Mouse (Mus musculus): ENCODE data around the gene Arhgef33. TPM values are rescaled to one million over a fixed set of nuclear protein-coding genes. Genes with fewer than 3 reads are reported as not detected.
"Not testable (repeated sequence)": the region's sequence is repeated elsewhere in the genome, so short reads cannot be mapped to it uniquely, and the experiment has no call there.

Gene Arhgef33
- polyA plus RNA-seq (2016; fragmentation: Nextera tagmentation; extraction: Ambion mirVana), result 1.1 and 1.5 TPM in 2 replicates

GRCm38 (mm10) chr17:80307251-80307650 is at the start of gene Arhgef33:
Gene Arhgef33, plus strand, starts transcription at chr17:80307407.
- Histone ChIP-seq H3K27ac (replicated peaks) (no peak within 1 kb of the TSS), H3K27me3 (no peaks in the 10 kb centered on the region), H3K4me2 (replicated peaks) (no peak within 1 kb of the TSS), H3K36me3 (no peaks in the 10 kb centered on the region), H3K4me3 (no peak within 1 kb of the TSS), H3K4me1 (peaks cover 6% of the 10 kb centered on the region), H3K9ac (replicated peaks) (no peak within 1 kb of the TSS), H3K9me3 (no peaks in the 10 kb centered on the region)
- WGBS, result 86% methylated on average over 1 of the region's 1 CpGs
- ATAC-seq (ENCODE audit: low FRiP score, low read depth), result no peak

DNA sequence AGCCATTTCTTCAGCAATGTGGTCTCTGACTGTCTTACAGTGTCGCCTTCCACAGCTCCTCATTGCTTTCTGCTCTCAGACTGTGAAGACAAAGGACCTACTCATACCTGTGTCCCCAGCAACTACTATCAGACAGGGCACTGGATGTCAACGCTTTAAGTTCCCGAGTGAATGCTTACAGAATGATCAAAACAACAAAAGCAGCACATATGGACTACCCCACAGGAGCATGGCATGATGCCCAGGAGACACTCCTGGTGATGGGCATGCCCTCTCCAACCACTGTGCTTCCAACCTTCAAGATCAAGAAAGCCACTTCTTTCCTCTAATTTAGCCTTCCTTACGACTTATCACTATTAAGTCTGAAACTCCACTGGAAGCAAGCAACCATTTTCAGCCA is 40.1 kb upstream of the Arhgef33 start:
- H3K4me1 ChIP-seq, result no peaks in the 10 kb centered on the region
- peaks cover 84% of the 10 kb centered on the region for H3K36me3 ChIP-seq
- H3K4me2 ChIP-seq (replicated peaks), result no peak overlapping the region
- no peak overlapping the region for H3K9ac ChIP-seq (replicated peaks)
- no peak for ATAC-seq (ENCODE audit: low FRiP score, low read depth)
- no peak overlapping the region for H3K27ac ChIP-seq (replicated peaks)
- no peaks in the 10 kb centered on the region for H3K27me3 ChIP-seq
- H3K4me3 ChIP-seq, result no peak overlapping the region
- no peaks in the 10 kb centered on the region for H3K9me3 ChIP-seq
- WGBS, result 92% methylated on average over 4 of the region's 4 CpGs

DNA sequence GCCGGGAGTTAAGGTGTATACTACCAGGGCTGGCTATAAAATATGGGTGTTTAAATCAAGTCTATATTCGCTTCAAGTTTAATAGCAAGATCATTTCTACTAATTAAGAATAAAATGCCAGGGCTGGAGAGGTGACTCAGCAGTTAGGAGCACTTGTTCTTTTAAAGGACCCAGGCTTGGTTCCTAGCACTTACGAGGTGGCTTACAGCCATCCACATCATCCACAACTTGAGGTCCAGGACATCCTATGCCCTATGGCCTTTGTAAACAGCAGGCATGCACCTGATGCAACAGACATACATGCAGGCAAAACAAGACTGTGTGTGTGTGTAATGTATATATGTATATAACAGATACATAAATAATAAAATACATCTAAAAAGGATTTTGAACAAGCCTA is 39.1 kb upstream of the Arhgef33 start:
- ATAC-seq (ENCODE audit: low FRiP score, low read depth), result no peak
- Histone ChIP-seq H3K4me3 (no peak overlapping the region), H3K27me3 (no peaks in the 10 kb centered on the region), H3K9me3 (no peaks in the 10 kb centered on the region), H3K4me2 (replicated peaks) (no peak overlapping the region), H3K9ac (replicated peaks) (no peak overlapping the region), H3K36me3 (peaks cover 85% of the 10 kb centered on the region), H3K27ac (replicated peaks) (no peak overlapping the region), H3K4me1 (no peaks in the 10 kb centered on the region)
- 95% methylated on average over 3 of the region's 3 CpGs for WGBS

GRCm38 (mm10) chr17:80270622-80271021 is 36.6 kb upstream of the Arhgef33 start:
- not testable (repeated sequence) for H3K27me3 ChIP-seq; H3K4me1 ChIP-seq; ATAC-seq (ENCODE audit: low FRiP score, low read depth); H3K4me2 ChIP-seq (replicated peaks); H3K27ac ChIP-seq (replicated peaks); H3K9ac ChIP-seq (replicated peaks); H3K4me3 ChIP-seq; H3K9me3 ChIP-seq
- WGBS, result 96% methylated on average over 7 of the region's 7 CpGs
- H3K36me3 ChIP-seq, result peaks cover 85% of the 10 kb centered on the region

GRCm38 (mm10) chr17:80278255-80278654 is 29.0 kb upstream of the Arhgef33 start:
- Histone ChIP-seq H3K4me2 (replicated peaks) (no peak overlapping the region), H3K27me3 (no peaks in the 10 kb centered on the region), H3K36me3 (peaks cover 60% of the 10 kb centered on the region), H3K9me3 (no peaks in the 10 kb centered on the region), H3K9ac (replicated peaks) (no peak overlapping the region), H3K4me3 (no peak overlapping the region), H3K4me1 (no peaks in the 10 kb centered on the region), H3K27ac (replicated peaks) (no peak overlapping the region)
- ATAC-seq (ENCODE audit: low FRiP score, low read depth), result no peak
- WGBS, result 95% methylated on average over 4 of the region's 4 CpGs

- no peak overlapping the region for H3K9ac ChIP-seq (replicated peaks)
- WGBS, result 95% methylated on average over 8 of the region's 8 CpGs
- H3K27me3 ChIP-seq, result no peaks in the 10 kb centered on the region
- H3K4me1 ChIP-seq, result no peaks in the 10 kb centered on the region
- no peak overlapping the region for H3K4me3 ChIP-seq
- peaks cover 49% of the 10 kb centered on the region for H3K36me3 ChIP-seq
- H3K4me2 ChIP-seq (replicated peaks), result no peak overlapping the region
- ATAC-seq (ENCODE audit: low FRiP score, low read depth), result no peak
- H3K27ac ChIP-seq (replicated peaks), result no peak overlapping the region
- no peaks in the 10 kb centered on the region for H3K9me3 ChIP-seq
Measured at GRCm38 (mm10) chr17:80279340-80280070, 27.7 kb upstream of the Arhgef33 start.

- WGBS, result 84% methylated on average over 4 of the region's 4 CpGs
- H3K4me1 ChIP-seq, result peaks cover 15% of the 10 kb centered on the region
- peaks cover 16% of the 10 kb centered on the region for H3K36me3 ChIP-seq
- no peaks in the 10 kb centered on the region for H3K9me3 ChIP-seq
- H3K27me3 ChIP-seq, result no peaks in the 10 kb centered on the region
- no peak overlapping the region for H3K4me3 ChIP-seq
- H3K4me2 ChIP-seq (replicated peaks), result no peak overlapping the region
- ATAC-seq (ENCODE audit: low FRiP score, low read depth), result no peak
- no peak overlapping the region for H3K27ac ChIP-seq (replicated peaks)
- H3K9ac ChIP-seq (replicated peaks), result no peak overlapping the region
Measured at GRCm38 (mm10) chr17:80284446-80284845, 22.8 kb upstream of the Arhgef33 start.

DNA sequence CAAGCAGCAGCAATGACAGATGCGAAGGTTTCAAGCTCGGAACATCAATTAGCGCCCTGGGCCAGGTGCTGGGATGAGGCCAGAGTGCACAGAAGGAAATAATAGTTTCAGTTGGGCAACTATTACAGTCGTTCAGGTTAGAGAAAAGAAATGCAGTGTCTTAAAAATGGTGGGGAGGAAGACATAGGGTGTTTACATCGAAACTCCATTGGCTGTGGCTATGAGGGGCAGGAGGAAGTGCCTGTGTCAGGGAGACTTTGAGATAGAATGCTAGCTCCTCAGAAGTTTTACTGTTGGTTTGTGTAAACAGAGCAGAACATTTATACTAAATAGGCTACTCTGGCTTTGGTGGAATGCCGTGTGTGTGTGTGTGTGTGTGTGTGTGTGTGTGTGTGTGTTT is 19.2 kb upstream of the Arhgef33 start:
- no peak overlapping the region for H3K4me2 ChIP-seq (replicated peaks)
- no peak overlapping the region for H3K27ac ChIP-seq (replicated peaks)
- H3K9ac ChIP-seq (replicated peaks), result no peak overlapping the region
- WGBS, result 92% methylated on average over 6 of the region's 6 CpGs
- ATAC-seq (ENCODE audit: low FRiP score, low read depth), result no peak
- no peaks in the 10 kb centered on the region for H3K27me3 ChIP-seq
- H3K9me3 ChIP-seq, result no peaks in the 10 kb centered on the region
- H3K36me3 ChIP-seq, result no peaks in the 10 kb centered on the region
- H3K4me1 ChIP-seq, result peaks cover 15% of the 10 kb centered on the region
- H3K4me3 ChIP-seq, result no peak overlapping the region

- Histone ChIP-seq H3K4me1 (peaks cover 15% of the 10 kb centered on the region), H3K27me3 (no peaks in the 10 kb centered on the region), H3K9me3 (no peaks in the 10 kb centered on the region), H3K27ac (replicated peaks) (peak overlapping the region; percentile 91), H3K4me3 (peak overlapping the region; percentile 88), H3K9ac (replicated peaks) (peak overlapping the region; percentile 92), H3K4me2 (replicated peaks) (peak overlapping the region; percentile 75), H3K36me3 (no peaks in the 10 kb centered on the region)
- ATAC-seq (ENCODE audit: low FRiP score, low read depth), result no peak
- WGBS, result under 1% methylated on average over 30 of the region's 30 CpGs
Measured at GRCm38 (mm10) chr17:80289280-80290073, 17.7 kb upstream of the Arhgef33 start.

- H3K36me3 ChIP-seq, result no peaks in the 10 kb centered on the region
- peak within 1 kb of the TSS; percentile 88 for H3K4me3 ChIP-seq
- H3K27ac ChIP-seq (replicated peaks), result peak within 1 kb of the TSS; percentile 91
- H3K4me2 ChIP-seq (replicated peaks), result peak within 1 kb of the TSS; percentile 75
- WGBS, result under 1% methylated on average over 35 of the region's 35 CpGs
- H3K9ac ChIP-seq (replicated peaks), result peak within 1 kb of the TSS; percentile 92
- H3K4me1 ChIP-seq, result peaks cover 15% of the 10 kb centered on the region
- ATAC-seq (ENCODE audit: low FRiP score, low read depth), result peak; percentile 99
- no peaks in the 10 kb centered on the region for H3K27me3 ChIP-seq
- H3K9me3 ChIP-seq, result no peaks in the 10 kb centered on the region
Measured at GRCm38 (mm10) chr17:80290074-80290657, 17.0 kb upstream of the Arhgef33 start, which contains the start of the genes Morn2 and Dhx57. Gene Morn2, plus strand, starts transcription at chr17:80290203. Gene Dhx57, minus strand, starts transcription at chr17:80290476.

DNA sequence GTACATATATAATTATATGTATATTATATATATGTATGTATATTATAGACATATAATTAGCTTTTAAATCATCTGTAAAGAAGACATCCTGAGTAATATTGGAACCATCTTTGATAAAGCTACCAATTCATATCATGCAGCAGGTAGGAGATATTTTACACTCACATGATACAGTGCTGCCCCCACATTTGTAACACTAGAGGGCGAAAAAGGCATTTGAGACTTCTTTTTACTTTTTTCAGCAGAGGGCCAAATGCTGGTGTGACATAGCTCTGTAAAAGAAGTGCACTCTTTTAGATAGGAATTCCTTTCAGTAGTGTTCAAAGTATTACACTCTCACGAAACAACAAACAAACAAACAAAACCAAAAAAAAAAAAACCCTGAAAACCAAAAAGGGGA is 16.1 kb upstream of the Arhgef33 start:
- 33% methylated on average over 2 of the region's 2 CpGs for WGBS

DNA sequence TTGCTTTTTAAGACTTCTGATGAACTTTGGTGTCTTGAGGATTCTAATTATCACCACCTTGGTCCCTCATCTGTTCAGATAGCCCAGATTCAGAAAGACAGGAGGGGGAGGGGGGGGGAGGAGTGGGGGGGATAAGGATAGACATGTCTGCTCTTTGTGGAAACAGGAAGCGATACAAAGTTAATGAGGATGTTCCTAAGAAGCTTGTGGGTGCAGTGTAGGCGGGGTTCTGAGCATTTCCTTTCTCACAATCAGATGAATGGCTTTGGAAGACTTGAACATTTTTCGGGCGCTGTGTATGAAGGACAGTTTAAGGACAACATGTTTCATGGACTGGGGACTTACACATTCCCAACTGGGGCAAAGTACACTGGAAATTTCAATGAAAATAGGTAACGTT is 11.9 kb upstream of the Arhgef33 start:
- ATAC-seq (ENCODE audit: low FRiP score, low read depth), result no peak
- Histone ChIP-seq H3K4me3 (no peak overlapping the region), H3K36me3 (no peaks in the 10 kb centered on the region), H3K9ac (replicated peaks) (no peak overlapping the region), H3K4me2 (replicated peaks) (no peak overlapping the region), H3K4me1 (no peaks in the 10 kb centered on the region), H3K27me3 (no peaks in the 10 kb centered on the region), H3K27ac (replicated peaks) (no peak overlapping the region), H3K9me3 (no peaks in the 10 kb centered on the region)
- 94% methylated on average over 5 of the region's 5 CpGs for WGBS

More for the DNA sequence above, 16.1 kb upstream of the Arhgef33 start:
- no peak for ATAC-seq (ENCODE audit: low FRiP score, low read depth)
- no peaks in the 10 kb centered on the region for H3K27me3 ChIP-seq
- H3K4me1 ChIP-seq, result peaks cover 15% of the 10 kb centered on the region
- H3K36me3 ChIP-seq, result no peaks in the 10 kb centered on the region
- no peak overlapping the region for H3K4me3 ChIP-seq
- H3K27ac ChIP-seq (replicated peaks), result no peak overlapping the region
- H3K4me2 ChIP-seq (replicated peaks), result no peak overlapping the region
- no peaks in the 10 kb centered on the region for H3K9me3 ChIP-seq
- no peak overlapping the region for H3K9ac ChIP-seq (replicated peaks)
